Mouse (Mus musculus): ENCODE measurements at regions not wholly inside any gene's neighbourhood (a gene's known extent, or its start where the extent isn't known, plus 50 kb on each side); places are given as distances from the start of the nearest gene placed in this dataset.

GRCm38 (mm10) chr6:116999940-117000339 lies 168.4 kb upstream of the Cxcl12 start:
- 79% methylated on average over 4 of the region's 4 CpGs for WGBS
- no peak for DNase-seq (ENCODE audit: low read depth in 1 of 2, low spot score in 2 of 2)
- Histone ChIP-seq H3K27ac (ENCODE audit: insufficient read depth, low read length) (no peak overlapping the region), H3K36me3 (ENCODE audit: control insufficient read depth, insufficient read depth, low read length) (no peaks in the 10 kb centered on the region), H3K4me1 (ENCODE audit: control insufficient read depth, insufficient read depth, insufficient read length) (no peaks in the 10 kb centered on the region), H3K4me3 (ENCODE audit: extremely low read depth, insufficient read depth, insufficient read length) (no peak overlapping the region), H3K27me3 (ENCODE audit: control insufficient read depth, insufficient read depth, low read length) (no peaks in the 10 kb centered on the region)
- TF ChIP-seq POLR2A (IDR thresholded peaks at IDR 0.05; ENCODE audit: low read depth, low read length) (no peak), CTCF (IDR thresholded peaks at IDR 0.05; ENCODE audit: extremely low read depth, insufficient read depth, insufficient read length, insufficient replicate concordance) (no peak)

DNA sequence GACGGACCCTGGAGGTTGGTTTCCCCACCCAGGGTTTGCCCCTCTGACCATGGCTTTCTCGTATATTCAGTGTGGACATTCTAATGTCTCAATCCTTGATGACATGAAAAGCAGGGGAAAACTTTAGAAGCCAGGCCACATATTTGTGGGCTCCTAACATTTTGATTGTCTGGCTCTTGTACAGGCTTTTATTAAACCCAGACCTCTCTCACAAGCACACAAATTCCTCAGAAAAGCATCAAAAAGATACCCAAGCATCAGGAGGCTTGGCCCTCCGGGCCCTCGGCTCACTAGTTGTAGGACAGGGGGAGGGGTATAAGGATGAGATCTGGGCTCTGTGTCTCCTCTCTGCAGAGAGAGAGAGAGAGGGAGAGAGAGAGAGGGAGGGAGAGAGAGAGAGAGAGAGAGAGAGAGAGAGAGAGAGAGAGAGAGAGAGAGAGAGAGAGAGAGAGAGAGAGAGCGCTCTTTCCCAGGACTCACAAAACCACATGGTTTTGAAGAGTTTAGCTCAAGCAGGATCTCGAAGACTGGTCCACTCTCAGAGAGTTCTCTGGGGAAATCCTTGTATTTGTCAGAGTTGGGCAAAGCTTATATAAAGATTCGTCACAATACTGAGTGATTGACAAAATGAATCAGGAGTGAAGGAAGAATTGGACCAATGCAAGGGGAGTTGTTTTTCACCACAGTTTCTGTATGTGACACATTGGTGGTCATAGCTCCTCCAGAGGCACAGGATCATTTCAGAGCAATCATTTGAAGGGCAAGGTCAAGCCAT lies 167.2 kb upstream of the Cxcl12 start:
- Histone ChIP-seq H3K36me3 (ENCODE audit: control insufficient read depth, insufficient read depth, low read length) (no peaks in the 10 kb centered on the region), H3K27me3 (ENCODE audit: control insufficient read depth, insufficient read depth, low read length) (no peaks in the 10 kb centered on the region)
- WGBS: 77% methylated on average over 7 of the region's 7 CpGs

GRCm38 (mm10) chr6:117012621-117013020 lies 155.7 kb upstream of the Cxcl12 start:
- Histone ChIP-seq H3K27me3 (ENCODE audit: control insufficient read depth, insufficient read depth, low read length) (no peaks in the 10 kb centered on the region), H3K27ac (ENCODE audit: insufficient read depth, low read length) (no peak overlapping the region), H3K4me3 (ENCODE audit: extremely low read depth, insufficient read depth, insufficient read length) (no peak overlapping the region), H3K36me3 (ENCODE audit: control insufficient read depth, insufficient read depth, low read length) (no peaks in the 10 kb centered on the region), H3K4me1 (ENCODE audit: control insufficient read depth, insufficient read depth, insufficient read length) (no peaks in the 10 kb centered on the region)
- DNase-seq (ENCODE audit: low read depth in 1 of 2, low spot score in 2 of 2): no peak
- 85% methylated on average over 5 of the region's 5 CpGs for WGBS
- TF ChIP-seq POLR2A (IDR thresholded peaks at IDR 0.05; ENCODE audit: low read depth, low read length) (no peak), CTCF (IDR thresholded peaks at IDR 0.05; ENCODE audit: extremely low read depth, insufficient read depth, insufficient read length, insufficient replicate concordance) (no peak)

More for the DNA sequence above, 167.2 kb upstream of the Cxcl12 start:
- Histone ChIP-seq H3K27ac (ENCODE audit: insufficient read depth, low read length) (no peak overlapping the region), H3K4me1 (ENCODE audit: control insufficient read depth, insufficient read depth, insufficient read length) (no peaks in the 10 kb centered on the region), H3K4me3 (ENCODE audit: extremely low read depth, insufficient read depth, insufficient read length) (no peak overlapping the region)
- no peak for DNase-seq (ENCODE audit: low read depth in 1 of 2, low spot score in 2 of 2)
- no peak for TF ChIP-seq CTCF (IDR thresholded peaks at IDR 0.05; ENCODE audit: extremely low read depth, insufficient read depth, insufficient read length, insufficient replicate concordance)

- H3K4me3 ChIP-seq (ENCODE audit: extremely low read depth, insufficient read depth, insufficient read length): no peak overlapping the region
- 94% methylated on average over 3 of the region's 3 CpGs for WGBS
- no peaks in the 10 kb centered on the region for H3K36me3 ChIP-seq (ENCODE audit: control insufficient read depth, insufficient read depth, low read length)
- DNase-seq (ENCODE audit: low read depth in 1 of 2, low spot score in 2 of 2): no peak
- H3K27me3 ChIP-seq (ENCODE audit: control insufficient read depth, insufficient read depth, low read length): no peaks in the 10 kb centered on the region
- no peaks in the 10 kb centered on the region for H3K4me1 ChIP-seq (ENCODE audit: control insufficient read depth, insufficient read depth, insufficient read length)
- TF ChIP-seq CTCF (IDR thresholded peaks at IDR 0.05; ENCODE audit: extremely low read depth, insufficient read depth, insufficient read length, insufficient replicate concordance): no peak
- TF ChIP-seq POLR2A (IDR thresholded peaks at IDR 0.05; ENCODE audit: low read depth, low read length): no peak
- no peak overlapping the region for H3K27ac ChIP-seq (ENCODE audit: insufficient read depth, low read length)
Measured at GRCm38 (mm10) chr6:117015461-117015860, 152.9 kb upstream of the Cxcl12 start.

DNA sequence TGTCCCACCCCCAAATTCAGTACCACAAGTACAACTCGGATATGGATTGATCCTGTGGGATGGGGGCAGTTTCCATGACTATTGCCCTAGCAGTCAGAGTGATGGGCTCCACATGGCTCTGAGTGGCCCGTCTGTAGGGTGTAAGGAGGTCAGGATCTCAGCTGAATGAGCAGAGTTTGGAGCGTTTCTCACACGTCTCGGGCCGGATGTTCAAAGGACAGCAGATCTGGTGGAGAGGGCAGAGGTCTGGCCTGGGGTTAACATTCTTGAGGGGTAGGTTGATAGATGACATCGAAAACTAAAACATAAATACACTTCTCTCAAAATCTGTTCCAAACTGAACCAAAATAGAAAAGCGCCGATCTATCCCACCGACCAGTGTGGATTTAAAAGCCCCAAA lies 146.5 kb upstream of the Cxcl12 start:
- no peak for TF ChIP-seq CTCF (IDR thresholded peaks at IDR 0.05; ENCODE audit: extremely low read depth, insufficient read depth, insufficient read length, insufficient replicate concordance)
- TF ChIP-seq POLR2A (IDR thresholded peaks at IDR 0.05; ENCODE audit: low read depth, low read length): no peak
- Histone ChIP-seq H3K36me3 (ENCODE audit: control insufficient read depth, insufficient read depth, low read length) (no peaks in the 10 kb centered on the region), H3K27ac (ENCODE audit: insufficient read depth, low read length) (no peak overlapping the region), H3K4me3 (ENCODE audit: extremely low read depth, insufficient read depth, insufficient read length) (no peak overlapping the region), H3K27me3 (ENCODE audit: control insufficient read depth, insufficient read depth, low read length) (no peaks in the 10 kb centered on the region), H3K4me1 (ENCODE audit: control insufficient read depth, insufficient read depth, insufficient read length) (no peaks in the 10 kb centered on the region)
- 79% methylated on average over 10 of the region's 10 CpGs for WGBS
- no peak for DNase-seq (ENCODE audit: low read depth in 1 of 2, low spot score in 2 of 2)

DNA sequence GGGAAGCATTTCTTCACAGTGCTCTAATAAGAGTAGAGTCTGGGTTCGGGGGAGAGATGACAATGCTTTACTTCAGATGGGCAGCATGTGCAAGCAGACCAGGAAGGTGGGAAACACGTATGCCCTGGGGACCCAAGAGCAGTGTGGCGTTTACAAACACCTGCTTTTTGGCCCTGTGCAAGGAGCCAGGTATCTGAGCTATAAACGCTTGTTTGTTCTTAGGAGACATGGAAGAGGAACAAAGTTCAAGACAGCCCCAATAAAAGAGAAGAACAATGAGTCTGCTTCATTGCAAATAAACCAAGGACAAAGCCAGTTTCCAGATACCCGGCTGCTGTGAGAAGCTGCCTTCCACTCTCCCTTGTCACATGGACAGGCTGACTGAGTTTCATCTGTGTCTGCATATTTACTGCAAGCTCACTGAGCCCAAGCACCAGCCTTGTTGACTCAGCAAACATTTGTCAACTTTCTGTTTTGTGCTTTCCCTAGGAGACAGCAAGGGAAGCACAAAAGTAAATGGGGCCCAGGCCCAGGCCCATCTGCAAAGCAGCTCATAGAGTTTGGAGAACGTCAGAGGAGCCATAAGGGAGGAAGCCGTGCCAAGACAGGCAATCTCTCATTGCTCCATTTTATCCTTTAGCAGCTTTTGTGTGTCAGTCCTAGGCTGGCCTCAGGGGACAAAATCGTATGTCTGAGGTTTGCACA lies 136.1 kb upstream of the Cxcl12 start:
- WGBS: 74% methylated on average over 8 of the region's 8 CpGs
- H3K4me3 ChIP-seq (ENCODE audit: extremely low read depth, insufficient read depth, insufficient read length): no peak overlapping the region

GRCm38 (mm10) chr6:117043744-117044143 lies 124.6 kb upstream of the Cxcl12 start:
- WGBS: 62% methylated on average over 2 of the region's 2 CpGs
- H3K4me1 ChIP-seq (ENCODE audit: control insufficient read depth, insufficient read depth, insufficient read length): no peaks in the 10 kb centered on the region
- no peak for TF ChIP-seq CTCF (IDR thresholded peaks at IDR 0.05; ENCODE audit: extremely low read depth, insufficient read depth, insufficient read length, insufficient replicate concordance)
- TF ChIP-seq POLR2A (IDR thresholded peaks at IDR 0.05; ENCODE audit: low read depth, low read length): no peak

More for the DNA sequence above, 136.1 kb upstream of the Cxcl12 start:
- Histone ChIP-seq H3K27me3 (ENCODE audit: control insufficient read depth, insufficient read depth, low read length) (no peaks in the 10 kb centered on the region), H3K4me1 (ENCODE audit: control insufficient read depth, insufficient read depth, insufficient read length) (no peaks in the 10 kb centered on the region), H3K36me3 (ENCODE audit: control insufficient read depth, insufficient read depth, low read length) (no peaks in the 10 kb centered on the region), H3K27ac (ENCODE audit: insufficient read depth, low read length) (no peak overlapping the region)
- TF ChIP-seq POLR2A (IDR thresholded peaks at IDR 0.05; ENCODE audit: low read depth, low read length) (no peak), CTCF (IDR thresholded peaks at IDR 0.05; ENCODE audit: extremely low read depth, insufficient read depth, insufficient read length, insufficient replicate concordance) (no peak)
- DNase-seq (ENCODE audit: low read depth in 1 of 2, low spot score in 2 of 2): no peak

More at GRCm38 (mm10) chr6:117043744-117044143, 124.6 kb upstream of the Cxcl12 start:
- Histone ChIP-seq H3K36me3 (ENCODE audit: control insufficient read depth, insufficient read depth, low read length) (no peaks in the 10 kb centered on the region), H3K4me3 (ENCODE audit: extremely low read depth, insufficient read depth, insufficient read length) (no peak overlapping the region), H3K27me3 (ENCODE audit: control insufficient read depth, insufficient read depth, low read length) (no peaks in the 10 kb centered on the region), H3K27ac (ENCODE audit: insufficient read depth, low read length) (no peak overlapping the region)
- no peak for DNase-seq (ENCODE audit: low read depth in 1 of 2, low spot score in 2 of 2)

Measured in spleen, adult 2 months (tissue).